8 mouse cellular contexts compared by ENCODE assay signal in the genomic region with DNA sequence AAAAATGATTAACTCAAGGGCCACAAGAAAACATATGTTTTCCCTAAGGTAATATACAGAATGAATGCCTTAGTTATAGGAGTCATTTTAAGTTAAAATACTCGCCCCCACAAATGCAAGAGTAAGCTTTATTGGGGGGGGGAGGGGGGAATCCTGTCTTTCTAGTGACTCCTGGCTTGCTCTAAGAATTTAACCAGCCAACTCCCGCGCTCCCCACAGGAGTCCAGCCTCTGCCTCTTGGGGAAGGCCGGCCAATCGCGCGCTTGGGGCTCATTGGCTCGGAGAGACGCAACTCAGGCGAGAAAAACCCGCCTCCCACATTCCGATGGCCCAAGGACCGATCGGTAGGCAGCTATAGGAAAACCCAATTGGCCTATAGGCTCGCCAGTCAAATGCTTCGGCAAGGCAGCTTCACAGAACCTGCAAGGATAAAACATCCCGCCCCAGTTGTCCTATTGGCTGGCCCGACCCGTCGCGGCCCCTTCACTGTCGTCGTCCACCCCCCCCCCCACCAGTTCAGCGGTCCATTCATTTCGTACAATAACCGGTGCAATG. TPM values are rescaled to one million over a fixed set of nuclear protein-coding genes. Genes with fewer than 3 reads are reported as not detected.
DNase-seq lines count a peak whose midpoint lies in the region; ATAC-seq lines count a peak whose summit lies in the region.

No protein-coding gene starts in this region.

- peaks cover 4% of the 10 kb centered on the region; the same call in 1 of the 2 replicates for H3K36me3 ChIP-seq in intestine, embryonic 16.5 days (ENCODE audit: control insufficient read depth, insufficient read depth, low read length)

- WGBS in intestine, embryonic 16.5 days = under 1% methylated on average over 26 of the region's 26 CpGs

- H3K4me2 ChIP-seq in intestine, embryonic 16.5 days (ENCODE audit: low read depth, low read length) = peak overlapping the region; percentile 52

- no peaks in the 10 kb centered on the region for H3K9me3 ChIP-seq in intestine, embryonic 16.5 days (ENCODE audit: control insufficient read depth, low read length)

- peak; percentile 94 for DNase-seq in adrenal gland, postnatal 10 days
- DNase-seq in embryo, embryonic 9.5 days (ENCODE audit: extremely low spot score) = peak; percentile 94
- peak; percentile 79 to 95 for DNase-seq in gastrocnemius, postnatal 4 days (ENCODE audit: low spot score in 2 of 2)
- peak; percentile 94 to 99 for DNase-seq in left cerebral cortex, postnatal 25 days (ENCODE audit: low spot score in 2 of 2)
- peak; percentile 98 for DNase-seq in mesoderm, embryonic 11.5 days (ENCODE audit: low read depth, low spot score)
- peak; percentile 93 to 98 for DNase-seq in right cerebral cortex, postnatal 36 days (ENCODE audit: low spot score in 2 of 2)
- DNase-seq in urinary bladder, postnatal 4 days (ENCODE audit: low spot score in 2 of 2) = peak; percentile 93 to 94

- peak overlapping the region; percentile 74 for H3K4me3 ChIP-seq in intestine, embryonic 16.5 days (ENCODE audit: low read length)

- peaks cover 17% of the 10 kb centered on the region for H3K4me1 ChIP-seq in intestine, embryonic 16.5 days (ENCODE audit: control insufficient read depth, insufficient read depth, low read length)

- intact Hi-C loops in left cerebral cortex, postnatal 25 days (cut with DNase I) = no loop called here

- no peaks in the 10 kb centered on the region for H3K27me3 ChIP-seq in intestine, embryonic 16.5 days (replicated peaks; ENCODE audit: control insufficient read depth, insufficient read depth, low read length)

- peak overlapping the region; percentile 69 for H3K9ac ChIP-seq in intestine, embryonic 16.5 days (ENCODE audit: low read depth, low read length)

- H3K27ac ChIP-seq in intestine, embryonic 16.5 days (ENCODE audit: low read length) = peak overlapping the region; percentile 93

- peak; percentile 92 for ATAC-seq in intestine, embryonic 16.5 days

RNA-seq across cellular contexts. Expression of a gene that starts 0.4 kb away (rescaled TPM):
- total RNA-seq in adrenal gland, postnatal 10 days (2021) = 10 to 100 TPM; 66.6 to 85.8 TPM
- 100 to 1,000 TPM in 1 of 2 experiments, 10 to 100 TPM in 1; 97.9 to 100 TPM for total RNA-seq in gastrocnemius, postnatal 4 days (2021)
- polyA plus RNA-seq in intestine, embryonic 16.5 days (2015; fragmentation: Nextera tagmentation; extraction: Ambion mirVana) = 60.0 and 70.4 TPM in 2 replicates
- total RNA-seq in left cerebral cortex, postnatal 25 days (2021) = 100 to 1,000 TPM; 173 to 187 TPM

RNA-seq across cellular contexts. Expression of a gene that starts 1.0 kb away (rescaled TPM):
- 100 to 1,000 TPM; 248 to 299 TPM for total RNA-seq in adrenal gland, postnatal 10 days (2021)
- 100 to 1,000 TPM; 295 to 303 TPM for total RNA-seq in gastrocnemius, postnatal 4 days (2021)
- polyA plus RNA-seq in intestine, embryonic 16.5 days (2015; fragmentation: Nextera tagmentation; extraction: Ambion mirVana) = 472 and 503 TPM in 2 replicates
- 100 to 1,000 TPM; 218 to 219 TPM for total RNA-seq in left cerebral cortex, postnatal 25 days (2021)

RNA-seq across cellular contexts. Expression of a gene that starts 19.0 kb away (rescaled TPM):
- 1 to 10 TPM; 3.2 to 4.3 TPM for total RNA-seq in adrenal gland, postnatal 10 days (2021)
- total RNA-seq in gastrocnemius, postnatal 4 days (2021) = 1 to 10 TPM in 1 of 2 experiments, under 1 TPM in 1; 0.61 to 1.5 TPM
- polyA plus RNA-seq in intestine, embryonic 16.5 days (2015; fragmentation: Nextera tagmentation; extraction: Ambion mirVana) = 3.4 and 5.2 TPM in 2 replicates
- total RNA-seq in left cerebral cortex, postnatal 25 days (2021) = not detected

RNA-seq across cellular contexts. Expression of a gene that starts 33.3 kb away (rescaled TPM):
- total RNA-seq in adrenal gland, postnatal 10 days (2021) = 100 to 1,000 TPM; 114 TPM
- 10 to 100 TPM; 72.8 to 78.4 TPM for total RNA-seq in gastrocnemius, postnatal 4 days (2021)
- 297 and 298 TPM in 2 replicates for polyA plus RNA-seq in intestine, embryonic 16.5 days (2015; fragmentation: Nextera tagmentation; extraction: Ambion mirVana)
- total RNA-seq in left cerebral cortex, postnatal 25 days (2021) = 100 to 1,000 TPM; 101 to 102 TPM

Comparison
In these comparisons a context has a peak if more than half of its experiments do, and no peak if none do; other contexts are left out.
1. Peak in every context shown above with its lines: DNase-seq, ATAC-seq, H3K4me3 ChIP-seq and H3K27ac ChIP-seq.